Mouse (Mus musculus) neural tube, embryonic 10.5 days (tissue): ENCODE data around the gene Erp44.

Experiments used
- DNase-seq: peaks from one replicate; pipeline ENCODE4 v3.0.0-alpha.2; 2017; ENCODE audit warnings: low spot score; ENCODE audit errors: extremely low spot score

Gene Erp44

GRCm38 (mm10) chr4:48279498-48280134, at the start of gene Erp44, which contains the start of gene Invs:
TSS of gene Erp44 (minus strand) at chr4:48279558.
TSS of gene Invs (plus strand) at chr4:48279760.
- peak; percentile 92 for DNase-seq

- no peak for DNase-seq
Observed at GRCm38 (mm10) chr4:48328042-48328441, 48.7 kb upstream of the Erp44 start.

- no peak for DNase-seq
Observed at GRCm38 (mm10) chr4:48327192-48327591, 47.8 kb upstream of the Erp44 start.

- no peak for DNase-seq
Observed at GRCm38 (mm10) chr4:48322095-48322494, 42.7 kb upstream of the Erp44 start.

GRCm38 (mm10) chr4:48321276-48321675, 41.9 kb upstream of the Erp44 start:
- no peak for DNase-seq

GRCm38 (mm10) chr4:48316036-48316435, 36.7 kb upstream of the Erp44 start:
- no peak for DNase-seq

GRCm38 (mm10) chr4:48314814-48315213, 35.5 kb upstream of the Erp44 start:
- DNase-seq: no peak

GRCm38 (mm10) chr4:48287086-48287757, 7.9 kb upstream of the Erp44 start:
- DNase-seq: peak; percentile 21

GRCm38 (mm10) chr4:48281121-48281520, 1.8 kb upstream of the Erp44 start:
- no peak for DNase-seq

GRCm38 (mm10) chr4:48278757-48279497, 431 bp downstream of the Erp44 start:
- no peak for DNase-seq

GRCm38 (mm10) chr4:48277011-48277410, 2.3 kb downstream of the Erp44 start:
- DNase-seq: no peak

- no peak for DNase-seq
Observed at GRCm38 (mm10) chr4:48275736-48276135, 3.6 kb downstream of the Erp44 start.

- DNase-seq: no peak
Observed at GRCm38 (mm10) chr4:48273119-48273829, 6.1 kb downstream of the Erp44 start.

- no peak for DNase-seq
Observed at GRCm38 (mm10) chr4:48271838-48272237, 7.5 kb downstream of the Erp44 start.

- DNase-seq: no peak
Observed at GRCm38 (mm10) chr4:48270532-48270931, 8.8 kb downstream of the Erp44 start.

- no peak for DNase-seq
Observed at GRCm38 (mm10) chr4:48268127-48268526, 11.2 kb downstream of the Erp44 start.

GRCm38 (mm10) chr4:48267683-48268082, 11.7 kb downstream of the Erp44 start:
- no peak for DNase-seq

GRCm38 (mm10) chr4:48258045-48258444, 21.3 kb downstream of the Erp44 start:
- no peak for DNase-seq

GRCm38 (mm10) chr4:48253266-48253665, 26.1 kb downstream of the Erp44 start:
- no peak for DNase-seq

- no peak for DNase-seq
Observed at GRCm38 (mm10) chr4:48244280-48244679, 35.1 kb downstream of the Erp44 start.

GRCm38 (mm10) chr4:48243737-48244136, 35.6 kb downstream of the Erp44 start:
- DNase-seq: no peak

- DNase-seq: no peak
Observed at GRCm38 (mm10) chr4:48242482-48242881, 36.9 kb downstream of the Erp44 start.
